Mouse (Mus musculus) spleen, postnatal 36 days (tissue): ENCODE data around the gene Ghrh.
"Not testable (repeated sequence)": the region's sequence is repeated elsewhere in the genome, so short reads cannot be mapped to it uniquely, and the experiment has no call there.

Source experiments
- DNase-seq, 2 experiments: peaks; one replicate each; pipeline ENCODE4 v3.0.0; 2022; ENCODE audit warnings: low spot score in 2 of 2, mixed read lengths in 1 of 2

The Ghrh gene

GRCm38 (mm10) chr2:157347361-157348159 lies at the start of gene Ghrh:
Gene Ghrh, minus strand, starts transcription at chr2:157347506.
- no peak for DNase-seq

GRCm38 (mm10) chr2:157395960-157396359 lies 48.7 kb upstream of the Ghrh start:
- peak; percentile 64 to 70 for DNase-seq

- no peak for DNase-seq
Measured at GRCm38 (mm10) chr2:157395371-157395770, 48.1 kb upstream of the Ghrh start.

GRCm38 (mm10) chr2:157394868-157395267 lies 47.6 kb upstream of the Ghrh start:
- DNase-seq: no peak

- DNase-seq: no peak
Measured at GRCm38 (mm10) chr2:157393549-157393948, 46.2 kb upstream of the Ghrh start.

GRCm38 (mm10) chr2:157392331-157392730 lies 45.0 kb upstream of the Ghrh start:
- DNase-seq: no peak

GRCm38 (mm10) chr2:157389591-157389921 lies 42.2 kb upstream of the Ghrh start:
- DNase-seq: no peak

GRCm38 (mm10) chr2:157388901-157389590 lies 41.7 kb upstream of the Ghrh start:
- DNase-seq: not testable (repeated sequence)

GRCm38 (mm10) chr2:157384836-157385235 lies 37.5 kb upstream of the Ghrh start:
- no peak for DNase-seq

- DNase-seq: no peak
Measured at GRCm38 (mm10) chr2:157376995-157377394, 29.7 kb upstream of the Ghrh start.

- DNase-seq: no peak
Measured at GRCm38 (mm10) chr2:157375794-157376757, 28.8 kb upstream of the Ghrh start.

- DNase-seq: no peak
Measured at GRCm38 (mm10) chr2:157375051-157375450, 27.7 kb upstream of the Ghrh start.

GRCm38 (mm10) chr2:157373681-157374080 lies 26.4 kb upstream of the Ghrh start:
- no peak for DNase-seq

GRCm38 (mm10) chr2:157371696-157372095 lies 24.4 kb upstream of the Ghrh start:
- no peak for DNase-seq

GRCm38 (mm10) chr2:157367991-157368390 lies 20.7 kb upstream of the Ghrh start:
- no peak for DNase-seq

GRCm38 (mm10) chr2:157367184-157367893 lies 20.0 kb upstream of the Ghrh start, which contains the start of gene Manbal:
Gene Manbal, plus strand, starts transcription at chr2:157367594.
- peak; percentile 91 for DNase-seq

- peak; percentile 12 to 39 for DNase-seq
Measured at GRCm38 (mm10) chr2:157366762-157367161, 19.5 kb upstream of the Ghrh start.

- DNase-seq: no peak
Measured at GRCm38 (mm10) chr2:157363031-157363430, 15.7 kb upstream of the Ghrh start.

GRCm38 (mm10) chr2:157360028-157360427 lies 12.7 kb upstream of the Ghrh start:
- DNase-seq: no peak

GRCm38 (mm10) chr2:157354106-157354505 lies 6.8 kb upstream of the Ghrh start:
- DNase-seq: no peak

- no peak for DNase-seq
Measured at GRCm38 (mm10) chr2:157353183-157353582, 5.9 kb upstream of the Ghrh start.
